Mouse (Mus musculus) bone marrow, adult 2 months (tissue): ENCODE data around the gene Golim4. TPM values are rescaled to one million over a fixed set of nuclear protein-coding genes. Genes with fewer than 3 reads are reported as not detected.
A peak's percentile ranks its signal among the peaks of the same experiment; 100 is the strongest.

Source experiments
- H3K27ac ChIP-seq: fragments of 200-500 bp; 2 replicates; pipeline ENCODE4 v1.5.1; 2012; ENCODE audit warnings: low read depth, mild to moderate bottlenecking, control low read depth, inconsistent platforms, low read length; ENCODE audit not compliant: control insufficient read depth, poor library complexity, insufficient read depth
- H3K4me1 ChIP-seq: fragments of 200-500 bp; 2 replicates; pipeline ENCODE4 v1.6.1; 2011; ENCODE audit warnings: low read length; ENCODE audit not compliant: control insufficient read depth, insufficient read depth
- H3K4me3 ChIP-seq: fragments of 200-500 bp; replicated peaks from 2 replicates; pipeline ENCODE3; 2011; ENCODE audit warnings: mild to moderate bottlenecking, low read depth, low read length, control low read depth; ENCODE audit not compliant: control insufficient read depth
- CTCF ChIP-seq: fragments of 200-500 bp; IDR thresholded peaks from 2 replicates; pipeline ENCODE4 v1.5.1; 2011; ENCODE audit warnings: low read length, control low read depth; ENCODE audit not compliant: control insufficient read depth, insufficient read depth
- POLR2A ChIP-seq: fragments of 200-500 bp; IDR thresholded peaks from 2 replicates; pipeline ENCODE4 v1.6.1; 2011; ENCODE audit warnings: low read depth, mild to moderate bottlenecking, control low read depth, low read length, borderline replicate concordance; ENCODE audit not compliant: control insufficient read depth
- WGBS: fragments of 180-500 bp; shearing (Covaris S2); methylation state at CpG from one replicate; pipeline ENCODE4 v1.1.7; 2018; 5-methylcytosine and 5-hydroxymethylcytosine counted together
- polyA plus RNA-seq: library from polyadenylated mRNA; stranded (reverse); fragments of >200 nt; gene quantifications from 2 replicates; pipeline ENCODE4 v1.2.4, GENCODE M21; 2011; ENCODE audit warnings: low replicate concordance; ENCODE audit not compliant: missing spikeins, insufficient read depth, insufficient read length

Gene Golim4
- polyA plus RNA-seq, 1 experiment, result 51.2 TPM

GRCm38 (mm10) chr3:75910257-75910656, 46.5 kb downstream of the Golim4 start:
- no peak overlapping the region for H3K27ac ChIP-seq
- 10% methylated on average over 4 of the region's 4 CpGs for WGBS
- no peak overlapping the region for H3K4me3 ChIP-seq
- no peak for TF ChIP-seq POLR2A
- 0 out of 2 replicates have a peak, but pooled peaks have one; percentile 15 for TF ChIP-seq CTCF
- peaks cover 2% of the 10 kb centered on the region; the same call in 1 of the 2 replicates for H3K4me1 ChIP-seq

GRCm38 (mm10) chr3:75901903-75902598, 54.7 kb downstream of the Golim4 start:
- no peak for TF ChIP-seq POLR2A
- TF ChIP-seq CTCF, result no peak
- H3K27ac ChIP-seq, result no peak overlapping the region
- WGBS, result 87% methylated on average over 11 of the region's 11 CpGs
- no peaks in the 10 kb centered on the region for H3K4me1 ChIP-seq
- H3K4me3 ChIP-seq, result no peak overlapping the region

GRCm38 (mm10) chr3:75895075-75895474, 61.7 kb downstream of the Golim4 start:
- Histone ChIP-seq H3K4me3 (no peak overlapping the region), H3K4me1 (no peaks in the 10 kb centered on the region), H3K27ac (no peak overlapping the region)
- TF ChIP-seq POLR2A, result no peak
- TF ChIP-seq CTCF, result no peak
- WGBS, result 90% methylated on average over 5 of the region's 5 CpGs

- WGBS, result 98% methylated on average over 3 of the region's 3 CpGs
Measured at GRCm38 (mm10) chr3:75891581-75891980, 65.2 kb downstream of the Golim4 start.

GRCm38 (mm10) chr3:75889323-75889722, 67.4 kb downstream of the Golim4 start:
- 88% methylated on average over 1 of the region's 1 CpGs for WGBS
- H3K4me1 ChIP-seq, result no peaks in the 10 kb centered on the region
- H3K4me3 ChIP-seq, result no peak overlapping the region
- H3K27ac ChIP-seq, result no peak overlapping the region
- TF ChIP-seq POLR2A, result no peak
- no peak for TF ChIP-seq CTCF

More at GRCm38 (mm10) chr3:75891581-75891980, 65.2 kb downstream of the Golim4 start:
- Histone ChIP-seq H3K27ac (no peak overlapping the region), H3K4me3 (no peak overlapping the region), H3K4me1 (no peaks in the 10 kb centered on the region)
- TF ChIP-seq POLR2A (no peak), CTCF (no peak)

- WGBS, result 89% methylated on average over 1 of the region's 1 CpGs
- no peak for TF ChIP-seq POLR2A
- no peak for TF ChIP-seq CTCF
- no peak overlapping the region for H3K4me3 ChIP-seq
Measured at GRCm38 (mm10) chr3:75881582-75881981, 75.2 kb downstream of the Golim4 start.

GRCm38 (mm10) chr3:75879269-75879668, 77.5 kb downstream of the Golim4 start:
- Histone ChIP-seq H3K4me1 (no peaks in the 10 kb centered on the region), H3K27ac (no peak overlapping the region), H3K4me3 (no peak overlapping the region)
- TF ChIP-seq POLR2A (no peak), CTCF (peak; percentile 33; the same call in 1 of the 2 replicates)
- 85% methylated on average over 2 of the region's 2 CpGs for WGBS

More at GRCm38 (mm10) chr3:75881582-75881981, 75.2 kb downstream of the Golim4 start:
- Histone ChIP-seq H3K27ac (no peak overlapping the region), H3K4me1 (no peaks in the 10 kb centered on the region)

- TF ChIP-seq CTCF (no peak), POLR2A (no peak)
- Histone ChIP-seq H3K4me1 (no peaks in the 10 kb centered on the region), H3K27ac (no peak overlapping the region), H3K4me3 (no peak overlapping the region)
- WGBS, result 20% methylated on average over 1 of the region's 1 CpGs
Measured at GRCm38 (mm10) chr3:75868886-75869285, 87.9 kb downstream of the Golim4 start.

GRCm38 (mm10) chr3:75864203-75864602, 92.5 kb downstream of the Golim4 start:
- 21% methylated on average over 2 of the region's 2 CpGs for WGBS

More at GRCm38 (mm10) chr3:75864203-75864602, 92.5 kb downstream of the Golim4 start:
- Histone ChIP-seq H3K27ac (no peak overlapping the region), H3K4me1 (no peaks in the 10 kb centered on the region), H3K4me3 (no peak overlapping the region)
- TF ChIP-seq CTCF (no peak), POLR2A (no peak)
